Comparison of ENCODE assay signal across 16 mouse cellular contexts in genomic region chr14:78244811-78245210, GRCm38 (mm10).
DNase-seq lines count a peak whose midpoint lies in the region; ATAC-seq lines count a peak whose summit lies in the region.
"Had no signal": no experiment of that assay in that cellular context is flagged by ENCODE, and none has a peak within 500 bp of the region (broad histone marks: within the 10 kb centered on the region; RNA-seq: fewer than 3 reads in every experiment).

No protein-coding gene starts in this region.

- H3K4me3 ChIP-seq in embryonic facial prominence, embryonic 14.5 days (ENCODE audit: low read depth, low read length), result no peak overlapping the region
- H3K4me3 ChIP-seq in embryonic facial prominence, embryonic 10.5 days, result no peak overlapping the region
- no peak overlapping the region for H3K4me3 ChIP-seq in forebrain, embryonic 16.5 days (replicated peaks; ENCODE audit: low read length)
- H3K4me3 ChIP-seq: embryonic facial prominence, embryonic 12.5 days; liver, embryonic 13.5 days; midbrain, embryonic 15.5 days; neural tube, embryonic 13.5 days; stomach, embryonic 15.5 days had no signal

- H3K9me3 ChIP-seq in embryonic facial prominence, embryonic 14.5 days (ENCODE audit: control insufficient read depth, low read length), result no peaks in the 10 kb centered on the region
- no peaks in the 10 kb centered on the region for H3K9me3 ChIP-seq in embryonic facial prominence, embryonic 10.5 days
- H3K9me3 ChIP-seq in forebrain, embryonic 16.5 days (ENCODE audit: control insufficient read depth, low read length), result no peaks in the 10 kb centered on the region
- H3K9me3 ChIP-seq: embryonic facial prominence, embryonic 12.5 days; liver, embryonic 13.5 days; midbrain, embryonic 15.5 days; neural tube, embryonic 13.5 days; stomach, embryonic 15.5 days had no signal

- no peak overlapping the region for H3K27ac ChIP-seq in embryonic facial prominence, embryonic 14.5 days (replicated peaks; ENCODE audit: low read depth, low read length)
- no peak overlapping the region for H3K27ac ChIP-seq in embryonic facial prominence, embryonic 10.5 days (replicated peaks)
- H3K27ac ChIP-seq in forebrain, embryonic 16.5 days (ENCODE audit: low read length), result no peak overlapping the region
- H3K27ac ChIP-seq: embryonic facial prominence, embryonic 12.5 days; liver, embryonic 13.5 days; midbrain, embryonic 15.5 days; neural tube, embryonic 13.5 days; stomach, embryonic 15.5 days had no signal

- no peaks in the 10 kb centered on the region for H3K4me1 ChIP-seq in embryonic facial prominence, embryonic 14.5 days (ENCODE audit: control insufficient read depth, insufficient read depth, low read length)
- no peaks in the 10 kb centered on the region for H3K4me1 ChIP-seq in embryonic facial prominence, embryonic 10.5 days
- H3K4me1 ChIP-seq in forebrain, embryonic 16.5 days (replicated peaks; ENCODE audit: control insufficient read depth, insufficient read depth, low read length), result no peaks in the 10 kb centered on the region
- H3K4me1 ChIP-seq: embryonic facial prominence, embryonic 12.5 days; liver, embryonic 13.5 days; neural tube, embryonic 13.5 days; stomach, embryonic 15.5 days had no signal

- 41% methylated on average over 4 of the region's 4 CpGs for WGBS in embryonic facial prominence, embryonic 14.5 days
- 60% methylated on average over 4 of the region's 4 CpGs for WGBS in embryonic facial prominence, embryonic 10.5 days
- WGBS in forebrain, embryonic 16.5 days, result 76% methylated on average over 4 of the region's 4 CpGs

- no peak overlapping the region for H3K4me2 ChIP-seq in embryonic facial prominence, embryonic 14.5 days (ENCODE audit: low read depth, low read length)
- no peak overlapping the region for H3K4me2 ChIP-seq in forebrain, embryonic 16.5 days (ENCODE audit: low read length)
- H3K4me2 ChIP-seq: embryonic facial prominence, embryonic 12.5 days; liver, embryonic 13.5 days; midbrain, embryonic 15.5 days; neural tube, embryonic 13.5 days; stomach, embryonic 15.5 days had no signal

- ATAC-seq in embryonic facial prominence, embryonic 14.5 days (ENCODE audit: low read depth), result no peak
- ATAC-seq in forebrain, embryonic 16.5 days, result no peak
- ATAC-seq: midbrain, embryonic 15.5 days had no signal

- peak; percentile 40 for DNase-seq in embryonic facial prominence, embryonic 14.5 days (ENCODE audit: low spot score)
- DNase-seq in embryonic facial prominence, embryonic 10.5 days (ENCODE audit: low spot score), result no peak
- peak; percentile 18 for DNase-seq in 3134 (ENCODE audit: extremely low read depth, insufficient read length, low spot score)
- DNase-seq in Muller cell, postnatal 12 days (ENCODE audit: inconsistent ontology term), result peak; percentile 60
- DNase-seq in layer of hippocampus, adult 9-11 months, result peak; percentile 24
- DNase-seq in lung, postnatal 10 days, result no peak
- no peak for DNase-seq in lung, postnatal 25 days (ENCODE audit: low spot score)
- DNase-seq: cerebellum, adult 11 months; kidney, adult 18-20 months; liver, embryonic 13.5 days; lung, postnatal 36 days had no signal

- no peaks in the 10 kb centered on the region for H3K27me3 ChIP-seq in embryonic facial prominence, embryonic 14.5 days (replicated peaks; ENCODE audit: control insufficient read depth, insufficient read depth, low read length)
- H3K27me3 ChIP-seq in embryonic facial prominence, embryonic 10.5 days (replicated peaks; ENCODE audit: low read depth, poor library complexity, severe bottlenecking), result no peaks in the 10 kb centered on the region
- no peaks in the 10 kb centered on the region for H3K27me3 ChIP-seq in forebrain, embryonic 16.5 days (replicated peaks; ENCODE audit: control insufficient read depth, insufficient read depth, low read length)
- H3K27me3 ChIP-seq: embryonic facial prominence, embryonic 12.5 days; liver, embryonic 13.5 days; midbrain, embryonic 15.5 days; neural tube, embryonic 13.5 days; stomach, embryonic 15.5 days had no signal

- H3K36me3 ChIP-seq in embryonic facial prominence, embryonic 14.5 days (ENCODE audit: control insufficient read depth, insufficient read depth, low read length), result no peaks in the 10 kb centered on the region
- H3K36me3 ChIP-seq in embryonic facial prominence, embryonic 10.5 days (replicated peaks), result no peaks in the 10 kb centered on the region
- no peaks in the 10 kb centered on the region for H3K36me3 ChIP-seq in forebrain, embryonic 16.5 days (ENCODE audit: control insufficient read depth, insufficient read depth)
- H3K36me3 ChIP-seq: embryonic facial prominence, embryonic 12.5 days; liver, embryonic 13.5 days; midbrain, embryonic 15.5 days; neural tube, embryonic 13.5 days; stomach, embryonic 15.5 days had no signal

- H3K9ac ChIP-seq in embryonic facial prominence, embryonic 14.5 days (ENCODE audit: low read depth, low read length), result no peak overlapping the region
- no peak overlapping the region for H3K9ac ChIP-seq in forebrain, embryonic 16.5 days (replicated peaks; ENCODE audit: low read depth, low read length)
- H3K9ac ChIP-seq: embryonic facial prominence, embryonic 12.5 days; liver, embryonic 13.5 days; midbrain, embryonic 15.5 days; neural tube, embryonic 13.5 days; stomach, embryonic 15.5 days had no signal

Comparison
In these comparisons a context has a peak if more than half of its experiments do, and no peak if none do; other contexts are left out.
1. DNase-seq: peak in embryonic facial prominence, embryonic 14.5 days (single experiment), 3134 (single experiment), Muller cell, postnatal 12 days (single experiment) and layer of hippocampus, adult 9-11 months (single experiment); none in embryonic facial prominence, embryonic 10.5 days (single experiment), lung, postnatal 10 days (single experiment) and lung, postnatal 25 days (single experiment).